Mouse (Mus musculus) gastrocnemius, adult 8-10 months (tissue): ENCODE measurements around the gene Il9r. TPM values are rescaled to one million over a fixed set of nuclear protein-coding genes. Genes with fewer than 3 reads are reported as not detected.

ENCODE experiments used
- DNase-seq, 2 experiments: peaks; one replicate each; pipeline ENCODE4 v3.0.0; 2022; ENCODE audit warnings: low spot score in 2 of 2
- total RNA-seq, 4 experiments: library from RNA; stranded (reverse); gene quantifications; 2 replicates each; pipeline ENCODE4 v1.2.4; 2022

Gene Il9r
- total RNA-seq, 4 experiments from 2014 or later = 0.29 TPM; not detected in 3

- no peak for DNase-seq
Observed at GRCm38 (mm10) chr11:32160341-32160740, 39.7 kb downstream of the Il9r start.

GRCm38 (mm10) chr11:32159176-32159575, 40.9 kb downstream of the Il9r start:
- DNase-seq = no peak

GRCm38 (mm10) chr11:32157791-32158594, 42.1 kb downstream of the Il9r start:
- no peak for DNase-seq

- no peak for DNase-seq
Observed at GRCm38 (mm10) chr11:32156854-32157630, 43.0 kb downstream of the Il9r start.

- no peak for DNase-seq
Observed at GRCm38 (mm10) chr11:32153216-32153615, 46.9 kb downstream of the Il9r start.

GRCm38 (mm10) chr11:32152814-32153213, 47.3 kb downstream of the Il9r start:
- no peak for DNase-seq

- no peak for DNase-seq
Observed at GRCm38 (mm10) chr11:32151243-32151642, 48.8 kb downstream of the Il9r start.

GRCm38 (mm10) chr11:32149605-32150004, 50.5 kb downstream of the Il9r start:
- DNase-seq = no peak

GRCm38 (mm10) chr11:32142771-32143170, 57.3 kb downstream of the Il9r start:
- no peak for DNase-seq

- DNase-seq = no peak
Observed at GRCm38 (mm10) chr11:32141627-32142586, 58.2 kb downstream of the Il9r start.

- peak; percentile 19 to 20 for DNase-seq
Observed at GRCm38 (mm10) chr11:32141034-32141433, 59.0 kb downstream of the Il9r start.

- no peak for DNase-seq
Observed at GRCm38 (mm10) chr11:32139528-32139961, 60.5 kb downstream of the Il9r start.

- DNase-seq = no peak
Observed at GRCm38 (mm10) chr11:32138614-32138964, 61.5 kb downstream of the Il9r start.

GRCm38 (mm10) chr11:32137719-32138613, 62.1 kb downstream of the Il9r start:
- DNase-seq = no peak

Other genes with a start within 250 kb of the Il9r start
- not detected for gene 4930524B15Rik, start 234.7 kb downstream of the Il9r start, total RNA-seq
- under 1 TPM in 2 of 4 experiments, not detected in 2; 0.15 to 0.19 TPM for gene Nsg2, start 199.8 kb downstream of the Il9r start, total RNA-seq
- gene Snrnp25, start 5.1 kb upstream of the Il9r start, total RNA-seq = 10 to 100 TPM in 2 of 4 experiments, 1 to 10 TPM in 2; 9.4 to 12.5 (median 10.0) TPM
- gene Rhbdf1, start 22.0 kb upstream of the Il9r start, total RNA-seq = 10 to 100 TPM; 13.0 to 16.3 (median 14.4) TPM
- gene Mpg, start 26.2 kb upstream of the Il9r start, total RNA-seq = 1 to 10 TPM; 3.9 to 5.9 (median 4.8) TPM
- gene Nprl3, start 67.4 kb upstream of the Il9r start, total RNA-seq = 10 to 100 TPM; 22.9 to 27.2 (median 24.6) TPM
- not detected for gene Hba-x, start 76.1 kb upstream of the Il9r start, total RNA-seq
- 100 to 1,000 TPM; 119 to 302 (median 188) TPM for gene Hba-a1, start 83.2 kb upstream of the Il9r start, total RNA-seq
- not detected for gene Hbq1b, start 86.7 kb upstream of the Il9r start, total RNA-seq
- gene Hba-a2, start 96.2 kb upstream of the Il9r start, total RNA-seq = 100 to 1,000 TPM in 3 of 4 experiments, 10 to 100 TPM in 1; 93.3 to 179 (median 137) TPM
- gene Hbq1a, start 99.8 kb upstream of the Il9r start, total RNA-seq = not detected
- 1 to 10 TPM; 1.7 to 2.8 (median 2.3) TPM for gene Sh3pxd2b, start 147.5 kb upstream of the Il9r start, total RNA-seq